Mouse (Mus musculus): Measurements from ENCODE around the gene Vmn1r123. TPM values are rescaled to one million over a fixed set of nuclear protein-coding genes. Genes with fewer than 3 reads are reported as not detected.
"Not testable (repeated sequence)": the region's sequence is repeated elsewhere in the genome, so short reads cannot be mapped to it uniquely, and the experiment has no call there.

Gene Vmn1r123
- not detected in 2 replicates for polyA plus RNA-seq (2014; fragmentation: Nextera tagmentation; extraction: Ambion mirVana)

GRCm38 (mm10) chr7:21161885-21162284 is at the start of gene Vmn1r123:
Gene Vmn1r123, plus strand, starts transcription at chr7:21162185.
- not testable (repeated sequence) for H3K4me3 ChIP-seq (ENCODE audit: low read depth, low read length); H3K27me3 ChIP-seq (ENCODE audit: control insufficient read depth, insufficient read depth, low read length); H3K9ac ChIP-seq (replicated peaks; ENCODE audit: low read depth, low read length); H3K4me2 ChIP-seq (replicated peaks; ENCODE audit: low read depth, low read length); H3K36me3 ChIP-seq (ENCODE audit: control insufficient read depth, insufficient read depth, low read length); H3K4me1 ChIP-seq (ENCODE audit: control insufficient read depth, insufficient read depth, low read length); H3K9me3 ChIP-seq (ENCODE audit: control insufficient read depth, low read depth, low read length); H3K27ac ChIP-seq (ENCODE audit: low read length); ATAC-seq (ENCODE audit: insufficient number of reproducible peaks, insufficient read depth, low FRiP score, low read depth)
- 14% methylated on average over 1 of the region's 3 CpGs for WGBS

GRCm38 (mm10) chr7:21134028-21134427 is 28.0 kb upstream of the Vmn1r123 start, which contains the start of gene Vmn1r122:
Gene Vmn1r122, minus strand, starts transcription at chr7:21134128.
- not testable (repeated sequence) for H3K4me3 ChIP-seq (ENCODE audit: low read depth, low read length); H3K9ac ChIP-seq (replicated peaks; ENCODE audit: low read depth, low read length); ATAC-seq (ENCODE audit: insufficient number of reproducible peaks, insufficient read depth, low FRiP score, low read depth); H3K27me3 ChIP-seq (ENCODE audit: control insufficient read depth, insufficient read depth, low read length); H3K4me2 ChIP-seq (replicated peaks; ENCODE audit: low read depth, low read length); H3K27ac ChIP-seq (ENCODE audit: low read length); H3K9me3 ChIP-seq (ENCODE audit: control insufficient read depth, low read depth, low read length); H3K36me3 ChIP-seq (ENCODE audit: control insufficient read depth, insufficient read depth, low read length); H3K4me1 ChIP-seq (ENCODE audit: control insufficient read depth, insufficient read depth, low read length)
- 55% methylated on average over 2 of the region's 3 CpGs for WGBS

- H3K36me3 ChIP-seq (ENCODE audit: control insufficient read depth, insufficient read depth, low read length); ATAC-seq (ENCODE audit: insufficient number of reproducible peaks, insufficient read depth, low FRiP score, low read depth); H3K27ac ChIP-seq (ENCODE audit: low read length); H3K9ac ChIP-seq (replicated peaks; ENCODE audit: low read depth, low read length); H3K4me2 ChIP-seq (replicated peaks; ENCODE audit: low read depth, low read length); H3K4me1 ChIP-seq (ENCODE audit: control insufficient read depth, insufficient read depth, low read length); H3K27me3 ChIP-seq (ENCODE audit: control insufficient read depth, insufficient read depth, low read length); H3K9me3 ChIP-seq (ENCODE audit: control insufficient read depth, low read depth, low read length); H3K4me3 ChIP-seq (ENCODE audit: low read depth, low read length): not testable (repeated sequence)
- 26% methylated on average over 1 of the region's 2 CpGs for whole genome bisulfite sequencing
Observed at GRCm38 (mm10) chr7:21190323-21190722, 28.3 kb downstream of the Vmn1r123 start, which contains the start of gene Gm5157. Gene Gm5157, minus strand, starts transcription at chr7:21190423.

Other genes with a start within 250 kb of the Vmn1r123 start
- not detected in 2 replicates for gene Vmn1r118, start 249.8 kb upstream of the Vmn1r123 start, polyA plus RNA-seq (2014; fragmentation: Nextera tagmentation; extraction: Ambion mirVana)
- gene Vmn1r119, start 149.7 kb upstream of the Vmn1r123 start, polyA plus RNA-seq (2014; fragmentation: Nextera tagmentation; extraction: Ambion mirVana), result not detected in 2 replicates
- not detected in 2 replicates for gene Vmn1r120, start 108.4 kb upstream of the Vmn1r123 start, polyA plus RNA-seq (2014; fragmentation: Nextera tagmentation; extraction: Ambion mirVana)
- gene Vmn1r121, start 63.7 kb upstream of the Vmn1r123 start, polyA plus RNA-seq (2014; fragmentation: Nextera tagmentation; extraction: Ambion mirVana), result not detected in 2 replicates
- not detected in 2 replicates for gene Vmn1r122, start 28.1 kb upstream of the Vmn1r123 start, polyA plus RNA-seq (2014; fragmentation: Nextera tagmentation; extraction: Ambion mirVana)
- not detected in 2 replicates for gene Gm5157, start 28.2 kb downstream of the Vmn1r123 start, polyA plus RNA-seq (2014; fragmentation: Nextera tagmentation; extraction: Ambion mirVana)
- not detected in 2 replicates for gene Vmn1r124, start 98.4 kb downstream of the Vmn1r123 start, polyA plus RNA-seq (2014; fragmentation: Nextera tagmentation; extraction: Ambion mirVana)
- not detected in 2 replicates for gene Vmn1r125, start 110.0 kb downstream of the Vmn1r123 start, polyA plus RNA-seq (2014; fragmentation: Nextera tagmentation; extraction: Ambion mirVana)
- gene Vmn1r126, start 139.3 kb downstream of the Vmn1r123 start, polyA plus RNA-seq (2014; fragmentation: Nextera tagmentation; extraction: Ambion mirVana), result not detected in 2 replicates
- gene Vmn1r127, start 157.7 kb downstream of the Vmn1r123 start, polyA plus RNA-seq (2014; fragmentation: Nextera tagmentation; extraction: Ambion mirVana), result not detected in 2 replicates
- gene Vmn1r128, start 187.2 kb downstream of the Vmn1r123 start, polyA plus RNA-seq (2014; fragmentation: Nextera tagmentation; extraction: Ambion mirVana), result not detected in 2 replicates
- not detected in 2 replicates for gene Vmn1r129, start 199.1 kb downstream of the Vmn1r123 start, polyA plus RNA-seq (2014; fragmentation: Nextera tagmentation; extraction: Ambion mirVana)

Data from stomach, embryonic 14.5 days (tissue).